Mouse (Mus musculus) ES-E14 (cell line): ENCODE measurements around the gene Usp50. TPM values are rescaled to one million over a fixed set of nuclear protein-coding genes. Genes with fewer than 3 reads are reported as not detected.
A peak's percentile ranks its signal among the peaks of the same experiment; 100 is the strongest.

Experiments
- DNase-seq: peaks from one replicate; pipeline ENCODE4 v3.0.0-alpha.2; 2013; ENCODE audit warnings: low read depth, low spot score
- H3K27ac ChIP-seq: 2 replicates; pipeline ENCODE4 v1.5.1; 2012; ENCODE audit warnings: low read depth, mild to moderate bottlenecking, low read length, moderate library complexity, mixed read lengths; ENCODE audit not compliant: poor library complexity, insufficient read depth, severe bottlenecking
- H3K36me3 ChIP-seq: 2 replicates; pipeline ENCODE4 v1.6.1; 2012; ENCODE audit warnings: mild to moderate bottlenecking, low read length, moderate library complexity, mixed read lengths; ENCODE audit not compliant: control insufficient read depth, poor library complexity, insufficient read depth, severe bottlenecking
- H3K4me1 ChIP-seq, 2 experiments: fragments of 150-350 bp in 1 of 2; sonication (generic) in 1 of 2; 2 replicates each; pipeline ENCODE4 v1.6.1; 2012; ENCODE audit warnings: low read length in 2 of 2, mild to moderate bottlenecking in 1 of 2, mixed read lengths in 1 of 2; ENCODE audit not compliant: control insufficient read depth in 2 of 2, insufficient read depth in 2 of 2, poor library complexity in 1 of 2
- H3K4me3 ChIP-seq, 2 experiments: fragments of 150-350 bp in 1 of 2; sonication (generic) in 1 of 2; 2 replicates each; pipeline ENCODE4 v1.5.1; 2012; ENCODE audit warnings: low read length in 2 of 2, low read depth in 1 of 2, mild to moderate bottlenecking in 1 of 2, mixed read lengths in 1 of 2; ENCODE audit not compliant: insufficient read depth in 1 of 2, poor library complexity in 1 of 2, severe bottlenecking in 1 of 2
- H3K9ac ChIP-seq: 2 replicates; pipeline ENCODE4 v1.6.1; 2012; ENCODE audit warnings: low read depth, mild to moderate bottlenecking, low read length, mixed read lengths; ENCODE audit not compliant: poor library complexity, insufficient read depth, severe bottlenecking
- H3K9me3 ChIP-seq: fragments of 150-350 bp; sonication (generic); 2 replicates; pipeline ENCODE4 v1.6.1; 2012; ENCODE audit warnings: low read depth, mild to moderate bottlenecking, low read length; ENCODE audit not compliant: control insufficient read depth, insufficient read depth
- CHD2 ChIP-seq: IDR thresholded peaks from 2 replicates; pipeline ENCODE4 v1.6.1; 2014; ENCODE audit warnings: mild to moderate bottlenecking, low read depth, low read length, inconsistent platforms
- HCFC1 ChIP-seq: IDR thresholded peaks from 2 replicates; pipeline ENCODE4 v1.6.1; 2012; ENCODE audit warnings: low read length, inconsistent platforms, borderline replicate concordance; ENCODE audit not compliant: insufficient read depth
- MAFK ChIP-seq: IDR thresholded peaks from 2 replicates; pipeline ENCODE4 v1.6.1; 2014; ENCODE audit warnings: mild to moderate bottlenecking, low read depth, low read length, inconsistent platforms; ENCODE audit not compliant: insufficient read depth
- ZC3H11A ChIP-seq: IDR thresholded peaks from 2 replicates; pipeline ENCODE4 v1.6.1; 2012; ENCODE audit warnings: low read depth, mild to moderate bottlenecking, inconsistent platforms, low read length, borderline replicate concordance
- ZNF384 ChIP-seq: IDR thresholded peaks from 2 replicates; pipeline ENCODE4 v1.6.1; 2012; ENCODE audit warnings: low read depth, low read length, inconsistent platforms
- in situ Hi-C, 2 experiments: fragments of 600-800 bp; cut with MboI; formaldehyde crosslinking; loops; one replicate each; pipeline ENCODE4 v1.15.1; 2025; ENCODE audit warnings: low sequenced_read_pairs in 2 of 2, inconsistent platforms in 1 of 2; ENCODE audit not compliant: unreplicated experiment in 2 of 2
- total RNA-seq: library from RNA; depleted of rRNA; stranded (reverse); fragments of 300-350 nt; gene quantifications from 2 replicates; pipeline ENCODE4 v1.2.3, GENCODE M21; 2012

The Usp50 gene
- total RNA-seq, 1 experiment = 3.4 TPM

DNA sequence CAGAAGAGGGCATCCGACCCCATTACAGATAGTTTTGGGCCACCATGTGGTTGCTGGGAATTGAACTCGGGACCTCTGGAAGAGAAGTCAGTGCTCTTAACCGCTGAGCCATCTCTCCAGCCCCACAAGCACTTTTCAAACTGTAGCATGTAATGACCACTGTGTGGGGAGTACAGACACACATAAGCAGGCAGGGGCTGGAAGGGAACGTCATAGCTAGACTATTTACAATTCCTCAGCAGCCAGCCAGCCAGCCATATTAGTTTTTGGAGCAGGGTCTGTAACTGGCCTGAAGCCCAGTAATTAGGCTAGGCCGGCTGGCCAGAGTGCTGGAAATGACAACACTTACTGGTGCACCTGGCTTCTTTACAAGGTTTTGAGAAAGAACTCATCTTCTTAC is 15.2 kb upstream of the Usp50 start:
- DNase-seq = no peak
- Histone ChIP-seq H3K4me3 (no peak overlapping the region), H3K27ac (no peak overlapping the region), H3K4me1 (no peaks in the 10 kb centered on the region), H3K9ac (no peak overlapping the region), H3K9me3 (no peaks in the 10 kb centered on the region), H3K36me3 (peaks cover 8% of the 10 kb centered on the region)
- TF ChIP-seq MAFK (no peak), ZC3H11A (no peak), CHD2 (no peak), HCFC1 (no peak), ZNF384 (no peak)
- in situ Hi-C loops = no loop called here

GRCm38 (mm10) chr2:126795708-126796107 is 12.4 kb upstream of the Usp50 start:
- Histone ChIP-seq H3K36me3 (peaks cover 10% of the 10 kb centered on the region; the same call in 1 of the 2 replicates), H3K4me1 (no peaks in the 10 kb centered on the region), H3K9ac (no peak overlapping the region), H3K9me3 (no peaks in the 10 kb centered on the region), H3K4me3 (no peak overlapping the region), H3K27ac (no peak overlapping the region)
- in situ Hi-C loops = no loop called here
- no peak for DNase-seq
- no peak for TF ChIP-seq HCFC1
- TF ChIP-seq MAFK = no peak
- TF ChIP-seq ZC3H11A = no peak
- no peak for TF ChIP-seq CHD2
- TF ChIP-seq ZNF384 = no peak

GRCm38 (mm10) chr2:126792611-126793010 is 9.3 kb upstream of the Usp50 start:
- DNase-seq = no peak
- in situ Hi-C loops = no loop called here
- peaks cover 4% of the 10 kb centered on the region; the same call in 1 of the 2 replicates for H3K36me3 ChIP-seq
- H3K9ac ChIP-seq = no peak overlapping the region
- peaks cover 0 to 5% of the 10 kb centered on the region in 2 experiments; a peak in 1 of 4 replicates for H3K4me1 ChIP-seq
- H3K4me3 ChIP-seq = no peak overlapping the region
- H3K9me3 ChIP-seq = no peaks in the 10 kb centered on the region
- no peak overlapping the region for H3K27ac ChIP-seq
- TF ChIP-seq MAFK (peak; percentile 60; the same call in 1 of the 2 replicates), CHD2 (no peak)

GRCm38 (mm10) chr2:126787721-126788342 is 4.6 kb upstream of the Usp50 start:
- Histone ChIP-seq H3K27ac (no peak overlapping the region), H3K4me1 (peaks cover 0 to 6% of the 10 kb centered on the region in 2 experiments; a peak in 1 of 4 replicates), H3K36me3 (peaks cover 4% of the 10 kb centered on the region; the same call in 1 of the 2 replicates), H3K9me3 (no peaks in the 10 kb centered on the region), H3K9ac (peak overlapping the region; percentile 43; the same call in 1 of the 2 replicates), H3K4me3 (no peak overlapping the region; a peak in 1 of 4 replicates)
- TF ChIP-seq ZNF384 (no peak), MAFK (no peak), CHD2 (no peak), HCFC1 (no peak), ZC3H11A (no peak)
- in situ Hi-C loops = loop anchor here in 1 of 2 experiments (10.0 kb wide), 2 partner anchors 193 to 217 kb away; partner anchors contain the start of gene Ap4e1
- DNase-seq = no peak
